Mouse (Mus musculus) hindbrain, embryonic 14.5 days (tissue): ENCODE results near the gene Rnf149. TPM values are rescaled to one million over a fixed set of nuclear protein-coding genes. Genes with fewer than 3 reads are reported as not detected.

Experiments
- ATAC-seq: fragments of 200-750 bp; cut with Nextera tagmentation; 2 replicates; pipeline ENCODE4 v1.8.0; 2017; ENCODE audit warnings: moderate number of reproducible peaks, mild to moderate bottlenecking, moderate TSS enrichment, moderate library complexity; ENCODE audit not compliant: low FRiP score
- DNase-seq: peaks from one replicate; pipeline ENCODE4 v3.0.0-alpha.2; 2015; ENCODE audit warnings: low spot score
- H3K27ac ChIP-seq: fragments of 300-500 bp; sonication (generic); 2 replicates; pipeline ENCODE4 v1.5.1; 2014; ENCODE audit warnings: mild to moderate bottlenecking, moderate library complexity
- H3K27me3 ChIP-seq: fragments of 300-500 bp; sonication (generic); 2 replicates; pipeline ENCODE4 v1.6.1; 2014; ENCODE audit warnings: mild to moderate bottlenecking, low read length, mixed read lengths; ENCODE audit not compliant: control insufficient read depth, insufficient read depth
- H3K36me3 ChIP-seq: fragments of 300-500 bp; sonication (generic); replicated peaks from 2 replicates; pipeline ENCODE4 v1.6.1; 2014; ENCODE audit not compliant: control insufficient read depth, insufficient read depth
- H3K4me1 ChIP-seq: fragments of 300-500 bp; sonication (generic); replicated peaks from 2 replicates; pipeline ENCODE4 v1.6.1; 2014; ENCODE audit warnings: antibody characterized with exemption, low read length, mixed read lengths; ENCODE audit not compliant: control insufficient read depth, insufficient read depth
- H3K4me2 ChIP-seq: fragments of 300-500 bp; sonication (generic); replicated peaks from 2 replicates; pipeline ENCODE4 v1.6.1; 2014; ENCODE audit warnings: mild to moderate bottlenecking, moderate library complexity
- H3K4me3 ChIP-seq: fragments of 300-500 bp; sonication (generic); replicated peaks from 2 replicates; pipeline ENCODE4 v1.5.1; 2014; ENCODE audit warnings: mild to moderate bottlenecking, low read length
- H3K9ac ChIP-seq: fragments of 300-500 bp; sonication (generic); 2 replicates; pipeline ENCODE4 v1.6.1; 2014
- H3K9me3 ChIP-seq: fragments of 300-500 bp; sonication (generic); 2 replicates; pipeline ENCODE4 v1.6.1; 2016; ENCODE audit warnings: low read length; ENCODE audit not compliant: control insufficient read depth
- WGBS: fragments of 180-500 bp; shearing (Covaris S2); extraction: QIAGEN DNeasy Blood & Tissue Kit; methylation state at CpG from one replicate; pipeline ENCODE4 v1.1.7; 2014; 5-methylcytosine and 5-hydroxymethylcytosine counted together
- polyA plus RNA-seq: library from polyadenylated mRNA; unstranded; fragments of >200 nt; fragmentation: Nextera tagmentation; extraction: Ambion mirVana; gene quantifications from 2 replicates; pipeline ENCODE4 v1.2.1, GENCODE M21; 2014

Gene Rnf149
- polyA plus RNA-seq, 1 experiment from 2014 or later, result 28.9 TPM

DNA sequence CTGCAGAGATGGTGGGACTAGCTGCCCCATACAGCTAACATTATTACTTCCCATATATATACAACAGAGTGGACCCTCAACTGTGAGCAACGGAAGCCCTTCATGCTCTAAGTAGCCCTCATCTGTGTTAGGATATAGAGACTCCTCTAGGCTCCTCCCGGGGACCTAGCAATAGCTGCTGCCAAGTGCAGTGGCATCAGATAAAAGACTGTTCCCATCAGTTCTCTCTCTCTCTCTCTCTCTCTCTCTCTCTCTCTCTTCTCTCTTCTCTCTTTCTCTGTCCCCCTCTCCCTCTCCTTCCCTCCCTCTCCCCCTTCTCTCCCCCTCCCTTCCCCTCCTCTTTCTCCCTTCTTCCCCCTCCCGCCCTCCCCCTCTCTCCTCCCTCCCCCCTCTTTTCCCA is 4.0 kb upstream of the Rnf149 start:
- no peak overlapping the region for H3K27ac ChIP-seq
- H3K4me1 ChIP-seq, result peaks cover 1% of the 10 kb centered on the region; the same call in 1 of the 2 replicates
- no peak overlapping the region for H3K4me3 ChIP-seq
- no peaks in the 10 kb centered on the region for H3K36me3 ChIP-seq
- 81% methylated on average over 2 of the region's 3 CpGs for WGBS
- ATAC-seq (no peak), DNase-seq (no peak)
- H3K9me3 ChIP-seq, result no peaks in the 10 kb centered on the region
- no peak overlapping the region for H3K4me2 ChIP-seq
- H3K27me3 ChIP-seq, result no peaks in the 10 kb centered on the region
- no peak overlapping the region for H3K9ac ChIP-seq

DNA sequence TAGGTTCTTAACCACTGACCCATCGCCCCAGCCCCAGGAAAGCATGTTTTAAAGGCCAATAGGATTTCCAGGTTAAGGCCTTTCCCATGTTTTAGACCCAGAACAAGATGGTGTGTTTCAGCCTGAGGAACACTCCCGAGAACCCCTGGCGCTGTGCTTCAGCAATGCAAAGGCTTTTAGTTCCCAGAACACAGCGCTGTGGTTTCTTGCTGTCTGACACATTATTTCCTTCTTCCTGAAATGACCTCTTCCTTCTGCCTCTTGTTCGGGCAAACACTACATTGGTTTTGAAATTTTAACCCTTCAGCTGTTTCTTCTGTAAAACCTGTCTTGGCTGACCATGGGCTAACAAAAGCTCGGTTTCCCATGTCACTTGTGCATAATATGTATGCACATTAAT is 1.9 kb upstream of the Rnf149 start:
- H3K4me1 ChIP-seq, result peaks cover 20% of the 10 kb centered on the region
- WGBS, result 88% methylated on average over 6 of the region's 6 CpGs
- no peak overlapping the region for H3K4me3 ChIP-seq
- H3K4me2 ChIP-seq, result no peak overlapping the region
- no peaks in the 10 kb centered on the region for H3K27me3 ChIP-seq
- H3K27ac ChIP-seq, result no peak overlapping the region
- ATAC-seq (no peak), DNase-seq (no peak)
- H3K9me3 ChIP-seq, result no peaks in the 10 kb centered on the region
- H3K36me3 ChIP-seq, result no peaks in the 10 kb centered on the region
- no peak overlapping the region for H3K9ac ChIP-seq

DNA sequence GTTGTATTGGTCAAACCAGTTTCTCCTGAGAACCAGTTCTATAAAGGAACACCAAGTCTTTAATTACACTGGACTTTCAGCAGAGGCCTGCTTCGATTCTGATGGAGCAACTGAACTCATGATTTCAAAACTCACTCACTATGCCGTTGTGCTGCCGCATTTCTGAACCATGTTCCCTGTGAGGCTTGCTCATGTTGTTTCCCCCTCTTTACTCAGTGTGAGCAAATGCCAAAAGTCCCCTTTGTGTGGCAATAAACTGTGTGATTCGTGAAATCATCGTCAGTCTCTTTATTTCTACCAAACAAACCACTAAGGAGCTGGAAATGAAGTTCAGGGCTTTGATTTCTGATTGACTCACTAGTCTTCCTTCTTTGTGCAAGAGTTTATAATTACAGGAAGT is 1.2 kb upstream of the Rnf149 start:
- Histone ChIP-seq H3K9ac (no peak overlapping the region), H3K4me2 (no peak overlapping the region), H3K27ac (no peak overlapping the region), H3K36me3 (no peaks in the 10 kb centered on the region), H3K9me3 (no peaks in the 10 kb centered on the region), H3K4me1 (peaks cover 20% of the 10 kb centered on the region), H3K27me3 (no peaks in the 10 kb centered on the region), H3K4me3 (no peak overlapping the region)
- DNase-seq (no peak), ATAC-seq (no peak)
- 88% methylated on average over 5 of the region's 5 CpGs for WGBS

DNA sequence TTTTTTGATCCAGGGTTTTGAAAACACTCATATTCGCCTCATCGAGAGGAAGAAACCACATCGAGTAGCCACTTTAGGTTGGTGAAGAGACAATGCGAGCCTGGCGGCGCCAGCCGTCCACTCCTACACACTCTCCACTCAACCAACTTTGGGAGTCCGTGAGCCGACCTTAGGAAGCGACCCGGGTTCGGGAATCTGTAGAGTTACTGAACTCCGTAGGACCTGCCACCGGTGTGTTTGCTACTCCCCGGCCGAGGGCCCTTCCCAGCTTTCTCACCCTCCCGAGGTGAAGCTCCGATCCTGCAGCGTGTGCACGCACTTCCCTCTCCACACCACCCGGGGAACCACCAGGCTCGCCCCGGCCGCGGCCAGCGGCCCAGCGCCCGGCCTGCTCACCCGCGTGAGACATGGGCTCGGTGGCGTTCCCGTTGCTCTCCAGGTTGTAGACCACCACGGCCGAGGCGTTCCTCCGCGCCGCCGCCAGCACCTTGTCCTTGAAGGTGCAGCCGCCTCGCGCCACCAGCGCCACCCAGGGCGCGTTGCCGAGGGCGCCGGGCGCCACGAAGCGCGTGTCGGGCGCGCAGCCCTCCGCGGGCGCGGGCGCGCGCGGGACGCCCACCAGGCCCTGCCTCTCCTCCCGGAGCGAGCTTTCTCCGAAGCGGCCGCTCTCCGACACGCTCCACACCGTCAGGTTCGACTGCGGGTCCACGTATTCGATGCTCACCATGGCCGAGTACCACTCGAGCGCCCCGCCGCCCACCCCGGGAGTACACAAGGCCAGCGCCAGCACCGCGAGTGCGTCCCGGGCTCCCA is 568 bp downstream of the Rnf149 start:
- WGBS, result under 1% methylated on average over 88 of the region's 88 CpGs

DNA sequence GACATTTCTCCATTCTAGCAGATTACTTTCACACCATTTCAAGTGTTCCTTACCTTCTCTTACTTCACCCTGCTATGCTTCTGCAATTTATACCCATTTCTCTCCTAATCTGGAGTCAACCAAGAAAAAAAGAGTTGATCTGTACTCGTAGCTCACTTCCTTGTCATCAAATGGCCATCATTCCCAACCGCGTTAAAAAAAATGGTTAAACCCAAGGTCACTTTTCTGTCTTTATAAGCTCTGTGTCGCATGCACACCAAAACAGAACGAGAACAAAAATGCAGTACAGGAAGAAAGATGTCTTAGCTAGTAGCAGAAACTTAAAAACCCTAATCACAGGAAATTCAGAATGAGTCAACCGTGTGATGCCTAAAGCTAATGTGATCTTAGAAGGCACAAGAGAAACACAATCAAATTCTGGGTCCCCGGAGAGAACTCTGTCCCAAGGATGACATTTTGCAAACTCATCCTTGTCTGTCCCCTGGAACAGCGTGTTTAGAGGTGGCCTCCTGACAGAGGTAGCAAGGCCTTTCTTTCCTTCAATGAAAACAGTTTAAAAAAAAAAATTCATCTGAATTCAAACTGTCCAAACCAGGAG is 1.3 kb downstream of the Rnf149 start:
- Histone ChIP-seq H3K27ac (peak overlapping the region; percentile 98; the same call in 1 of the 2 replicates), H3K36me3 (no peaks in the 10 kb centered on the region), H3K4me2 (peak overlapping the region; percentile 65), H3K9ac (peak overlapping the region; percentile 99), H3K4me3 (peak overlapping the region; percentile 92), H3K27me3 (no peaks in the 10 kb centered on the region), H3K4me1 (peaks cover 20% of the 10 kb centered on the region), H3K9me3 (no peaks in the 10 kb centered on the region)
- ATAC-seq (no peak), DNase-seq (no peak)
- 18% methylated on average over 8 of the region's 8 CpGs for WGBS

More for the DNA sequence above, 568 bp downstream of the Rnf149 start:
- Histone ChIP-seq H3K27me3 (no peaks in the 10 kb centered on the region), H3K9ac (peak overlapping the region; percentile 99), H3K4me3 (peak overlapping the region; percentile 92), H3K36me3 (no peaks in the 10 kb centered on the region), H3K4me2 (peak overlapping the region; percentile 65), H3K4me1 (peaks cover 20% of the 10 kb centered on the region), H3K27ac (peak overlapping the region; percentile 98), H3K9me3 (no peaks in the 10 kb centered on the region)
- ATAC-seq (peak; percentile 87), DNase-seq (peak; percentile 64)

DNA sequence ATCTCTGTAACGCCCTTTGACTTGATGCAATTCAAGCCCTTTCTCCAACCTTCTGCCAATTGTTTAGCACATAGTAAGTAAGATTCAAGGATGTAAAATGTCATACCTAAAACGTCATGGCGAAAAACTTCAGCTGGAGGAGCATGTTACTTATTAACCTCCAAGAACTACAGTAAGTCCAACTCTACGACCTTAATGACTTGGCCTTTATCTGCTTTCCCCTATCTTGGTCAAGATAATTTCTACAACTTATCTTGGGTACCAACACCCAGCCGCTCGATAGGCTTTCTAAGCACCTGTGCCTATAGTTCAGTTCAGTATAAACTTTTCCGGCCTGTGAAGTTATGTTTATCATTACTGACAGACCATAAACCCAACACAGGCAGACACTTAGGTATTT is 3.3 kb downstream of the Rnf149 start:
- H3K36me3 ChIP-seq, result no peaks in the 10 kb centered on the region
- ATAC-seq (no peak), DNase-seq (no peak)
- no peak overlapping the region for H3K27ac ChIP-seq
- no peaks in the 10 kb centered on the region for H3K27me3 ChIP-seq
- no peaks in the 10 kb centered on the region for H3K9me3 ChIP-seq
- 92% methylated on average over 7 of the region's 7 CpGs for WGBS
- peaks cover 20% of the 10 kb centered on the region for H3K4me1 ChIP-seq
- no peak overlapping the region for H3K4me2 ChIP-seq
- no peak overlapping the region for H3K4me3 ChIP-seq
- H3K9ac ChIP-seq, result no peak overlapping the region

DNA sequence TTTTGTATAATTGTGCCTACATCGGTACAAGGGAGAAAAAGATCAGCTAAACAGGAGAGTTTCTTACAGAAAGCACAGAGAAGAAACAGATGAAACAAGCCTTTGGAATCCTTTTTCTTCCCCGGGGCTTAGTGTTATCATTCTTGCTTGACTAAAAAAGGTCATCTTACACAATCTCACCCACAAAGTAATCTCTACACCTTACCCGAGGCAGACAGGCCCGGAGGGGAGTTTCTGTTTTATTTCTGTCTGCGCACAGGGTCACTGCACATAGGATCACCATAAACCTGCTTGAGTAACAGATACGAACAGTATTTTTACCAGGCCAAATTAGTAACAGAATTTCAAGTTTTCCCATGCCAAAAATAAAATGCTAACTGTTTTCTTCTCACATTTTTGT is 5.6 kb downstream of the Rnf149 start:
- Histone ChIP-seq H3K4me3 (no peak overlapping the region), H3K36me3 (no peaks in the 10 kb centered on the region), H3K27me3 (no peaks in the 10 kb centered on the region), H3K9ac (no peak overlapping the region), H3K27ac (no peak overlapping the region), H3K4me2 (no peak overlapping the region), H3K9me3 (no peaks in the 10 kb centered on the region), H3K4me1 (peaks cover 20% of the 10 kb centered on the region)
- DNase-seq, result no peak
- 74% methylated on average over 6 of the region's 6 CpGs for WGBS
- no peak for ATAC-seq

DNA sequence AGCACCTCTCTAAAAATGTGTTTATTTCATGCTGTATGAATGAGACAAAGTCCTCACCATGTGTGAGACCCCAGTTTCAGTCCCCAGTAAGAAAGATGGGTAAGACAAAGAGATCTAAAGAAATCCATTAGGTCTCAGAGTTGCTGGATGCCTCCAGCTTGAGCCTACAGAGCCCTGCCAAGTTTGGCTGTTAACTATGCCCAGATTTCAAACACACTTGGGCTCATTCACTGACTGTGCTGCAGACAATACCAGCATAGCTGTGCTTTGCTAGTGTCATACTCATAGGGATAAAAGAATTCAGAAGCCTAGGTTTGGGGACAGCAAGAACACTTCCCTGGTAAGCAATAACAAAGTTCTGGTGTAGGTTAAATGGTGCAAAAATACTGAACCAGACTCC is 9.1 kb downstream of the Rnf149 start:
- H3K27me3 ChIP-seq, result no peaks in the 10 kb centered on the region
- no peak for DNase-seq
- H3K36me3 ChIP-seq, result peaks cover 9% of the 10 kb centered on the region; the same call in 1 of the 2 replicates
- no peak overlapping the region for H3K27ac ChIP-seq
- no peak overlapping the region for H3K9ac ChIP-seq
- no peak overlapping the region for H3K4me3 ChIP-seq
- no peaks in the 10 kb centered on the region for H3K9me3 ChIP-seq
- ATAC-seq, result no peak
- H3K4me1 ChIP-seq, result no peaks in the 10 kb centered on the region
- no peak overlapping the region for H3K4me2 ChIP-seq

DNA sequence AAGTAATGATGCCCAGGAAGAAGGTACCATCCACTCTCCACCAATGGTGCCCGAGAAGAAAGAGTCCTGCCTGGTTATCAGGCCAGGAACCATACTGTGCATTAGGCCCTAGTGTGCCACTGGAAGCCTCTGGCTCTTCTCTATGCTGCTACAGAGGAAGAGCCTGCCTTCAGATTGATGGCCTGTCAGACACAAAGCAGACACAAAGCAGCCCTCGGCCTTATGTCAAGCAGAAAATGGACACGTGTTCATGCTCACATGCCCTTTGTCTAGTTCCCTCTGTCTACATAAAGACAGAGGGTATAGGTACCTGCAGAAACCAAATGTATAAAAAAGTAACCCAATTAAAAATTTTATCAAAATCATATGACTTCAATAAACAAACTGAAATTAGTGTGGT is 12.6 kb downstream of the Rnf149 start:
- DNase-seq (no peak), ATAC-seq (peak; percentile 40; the same call in 1 of the 2 replicates)
- H3K9ac ChIP-seq, result no peak overlapping the region
- no peaks in the 10 kb centered on the region for H3K4me1 ChIP-seq
- no peaks in the 10 kb centered on the region for H3K27me3 ChIP-seq
- H3K9me3 ChIP-seq, result no peaks in the 10 kb centered on the region
- H3K27ac ChIP-seq, result no peak overlapping the region
- H3K4me2 ChIP-seq, result no peak overlapping the region
- peaks cover 19% of the 10 kb centered on the region for H3K36me3 ChIP-seq
- H3K4me3 ChIP-seq, result no peak overlapping the region
- 41% methylated on average over 3 of the region's 3 CpGs for WGBS
